Mouse (Mus musculus) cerebellum, postnatal 10 days (tissue): ENCODE measurements around the gene Mab21l3.
A peak's percentile ranks its signal among the peaks of the same experiment; 100 is the strongest.
"Not testable (repeated sequence)": the region's sequence is repeated elsewhere in the genome, so short reads cannot be mapped to it uniquely, and the experiment has no call there.

Experiments
- DNase-seq, 2 experiments: peaks; one replicate each; pipeline ENCODE4 v3.0.0; 2021; ENCODE audit warnings: mixed read lengths in 2 of 2

The Mab21l3 gene

GRCm38 (mm10) chr3:101839327-101839726 lies 9.4 kb downstream of the Mab21l3 start:
- no peak for DNase-seq

DNA sequence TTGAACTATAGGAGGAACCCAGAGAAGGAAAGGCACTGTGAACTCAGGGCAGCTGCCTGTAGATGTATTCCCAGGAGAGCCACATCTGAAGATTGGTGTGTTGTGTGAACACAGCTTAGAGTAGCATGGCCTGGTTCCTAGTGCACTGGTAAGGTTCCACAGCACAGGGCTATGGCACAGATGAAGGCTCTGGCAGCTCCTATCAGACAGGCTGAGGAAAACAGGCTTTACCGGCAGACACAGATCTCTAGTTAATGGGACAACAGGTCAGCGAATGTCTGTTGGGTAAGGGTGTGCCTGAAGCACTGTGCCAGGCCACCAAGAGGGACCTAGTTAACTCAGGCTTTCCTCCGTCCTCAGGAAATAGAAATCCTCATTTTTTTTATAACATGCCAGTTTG lies 11.8 kb downstream of the Mab21l3 start:
- DNase-seq = no peak

DNA sequence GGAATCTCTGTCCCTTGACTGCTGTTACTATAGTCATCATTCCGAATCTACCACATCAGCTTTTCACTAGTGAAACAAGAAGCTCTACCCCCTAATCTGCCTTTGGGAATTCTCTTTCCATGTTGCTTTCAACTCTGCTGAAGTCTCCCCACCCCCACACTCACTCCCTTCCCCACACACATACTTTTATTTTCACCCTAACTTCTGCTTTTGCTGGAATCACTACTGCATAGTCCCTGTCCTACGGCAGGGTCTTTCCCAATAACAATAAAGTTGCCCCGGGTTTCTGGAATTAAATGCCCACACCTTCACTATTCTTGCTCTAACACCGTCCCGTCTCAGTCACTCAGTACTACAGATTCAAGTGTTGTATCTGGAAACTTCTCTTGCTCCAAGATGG lies 12.2 kb downstream of the Mab21l3 start:
- no peak for DNase-seq

DNA sequence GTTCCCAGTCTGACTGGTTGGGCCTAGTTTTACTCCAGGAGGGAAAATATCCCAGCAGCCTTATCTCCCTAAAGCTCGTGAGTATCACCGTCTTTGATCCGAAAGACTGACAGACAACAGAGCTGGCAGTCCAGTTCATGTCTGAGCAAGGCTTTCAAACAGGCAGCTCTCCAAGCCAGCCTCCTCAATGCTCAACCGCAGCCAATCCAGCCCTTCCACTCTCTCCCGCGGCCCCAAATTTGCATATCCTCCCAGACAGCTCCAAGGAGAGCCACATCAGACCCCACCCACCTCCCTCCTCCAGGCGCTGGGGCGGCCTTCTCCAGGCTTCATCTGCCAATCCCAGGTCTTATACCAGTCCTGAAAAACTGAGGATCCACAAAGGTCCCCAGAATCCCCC lies 12.7 kb downstream of the Mab21l3 start:
- peak; percentile 56 to 74 for DNase-seq

DNA sequence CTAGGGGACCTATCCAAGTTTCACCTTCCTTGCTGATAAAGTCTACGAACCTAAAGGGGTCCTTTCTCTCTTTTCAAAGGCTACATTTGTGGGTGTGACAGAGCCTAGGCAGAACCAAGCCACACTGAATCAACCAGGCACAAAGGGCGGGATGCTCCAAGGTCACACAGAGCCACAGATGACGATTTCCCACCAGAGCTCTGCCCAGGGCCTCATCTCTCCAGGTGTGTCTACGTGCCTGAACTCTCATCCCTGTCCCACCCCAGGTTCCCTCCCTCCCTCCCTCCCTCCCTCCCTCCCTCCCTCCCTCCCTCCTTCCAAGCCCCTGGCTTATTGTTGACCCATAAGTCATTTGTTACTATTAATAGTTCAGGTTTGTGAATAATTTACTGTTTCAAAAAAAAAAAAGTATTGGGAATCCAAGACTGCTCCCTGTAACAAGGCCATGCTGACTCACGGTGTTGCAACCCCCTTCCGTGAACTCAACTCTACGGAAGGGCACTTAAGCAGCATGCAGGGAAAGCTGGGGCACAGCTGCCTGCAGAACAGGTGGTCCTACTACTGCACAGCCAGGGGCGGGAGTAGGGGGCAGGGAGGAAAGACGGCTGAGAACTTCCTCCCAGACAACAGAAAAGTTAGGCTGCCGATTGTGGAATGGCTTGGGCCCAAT lies 17.4 kb downstream of the Mab21l3 start:
- no peak for DNase-seq

GRCm38 (mm10) chr3:101829881-101830616 lies 18.7 kb downstream of the Mab21l3 start:
- DNase-seq = no peak

DNA sequence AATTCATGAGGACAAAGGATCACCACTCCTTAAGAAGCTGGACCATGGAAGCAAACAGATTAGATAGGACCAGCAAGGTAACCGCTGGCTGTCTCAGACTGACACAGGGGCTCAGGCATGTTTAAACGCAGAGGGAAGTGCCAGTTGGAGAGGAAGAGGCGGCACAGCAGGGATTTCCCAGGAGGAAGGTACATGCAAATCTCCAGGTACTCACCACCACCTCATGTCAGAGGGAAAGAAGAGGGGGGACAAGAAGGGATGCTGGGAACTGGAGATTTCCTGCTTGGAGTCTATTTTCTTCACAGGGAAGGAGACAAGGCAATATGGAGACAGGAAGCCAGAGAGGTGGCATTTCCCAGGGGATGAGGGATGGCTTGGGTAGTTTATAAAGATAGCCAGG lies 20.2 kb downstream of the Mab21l3 start:
- DNase-seq = no peak

DNA sequence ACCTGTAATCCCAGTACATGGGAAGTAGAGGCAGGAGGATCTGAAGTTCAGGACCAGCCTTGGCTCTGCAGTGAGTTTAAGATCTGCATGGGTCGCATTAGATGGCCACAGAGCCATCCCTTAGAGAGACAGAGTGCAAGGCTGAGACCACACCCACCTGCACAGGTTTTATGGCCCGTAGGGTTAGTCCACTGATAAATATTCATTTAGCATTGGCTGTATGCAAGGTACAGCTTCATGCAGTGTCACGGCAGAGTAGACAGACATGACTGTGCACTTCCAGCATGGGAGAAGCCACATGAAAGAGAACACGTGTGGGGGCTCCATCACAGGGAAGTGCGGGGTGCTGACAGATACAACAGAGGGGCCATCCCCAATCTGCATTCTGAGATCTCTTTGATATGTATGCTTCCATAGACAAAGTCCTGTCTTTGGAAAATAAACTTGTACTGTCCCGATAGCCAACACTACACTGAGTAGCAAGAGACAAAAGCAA lies 21.5 kb downstream of the Mab21l3 start:
- no peak for DNase-seq

DNA sequence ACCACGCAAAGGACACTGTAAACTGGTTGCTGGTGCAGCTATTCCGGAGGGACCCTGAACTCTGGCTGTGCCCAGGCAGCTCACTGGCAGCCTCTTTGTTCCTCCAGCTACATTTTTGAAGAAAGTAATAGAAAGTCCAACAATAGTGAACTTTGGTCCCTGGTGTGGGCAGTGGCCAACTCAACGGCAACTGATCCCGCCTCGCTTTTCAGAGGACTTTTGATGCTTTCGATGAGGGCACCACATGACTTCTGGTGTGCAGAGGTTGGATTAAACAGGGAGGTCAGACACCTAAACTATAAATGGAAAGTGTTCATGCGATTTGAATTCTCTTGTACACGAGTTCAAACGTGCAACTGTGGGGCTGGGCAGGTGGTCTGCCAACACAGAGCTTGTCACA lies 24.4 kb downstream of the Mab21l3 start:
- DNase-seq = no peak

DNA sequence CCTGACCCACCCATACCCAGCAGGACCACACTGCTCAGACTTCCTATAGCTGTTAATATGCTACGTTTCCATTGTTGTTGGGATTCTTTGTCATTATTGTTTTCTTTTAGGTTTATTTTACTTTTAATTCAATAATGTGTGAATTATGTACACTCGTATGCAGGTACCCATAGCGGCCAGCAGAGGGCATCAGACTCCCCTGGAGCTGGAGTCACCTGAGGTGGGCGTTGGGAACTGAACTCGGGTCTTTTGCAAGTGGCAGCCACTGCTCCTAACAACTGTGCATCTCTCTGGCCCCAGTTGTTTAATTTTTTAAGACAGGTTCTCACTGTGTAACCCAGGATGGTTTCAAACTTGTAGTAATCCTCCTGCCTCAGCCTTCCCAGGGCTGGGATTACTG lies 26.7 kb downstream of the Mab21l3 start:
- DNase-seq = peak in 1 of 2 experiments; percentile 3

GRCm38 (mm10) chr3:101820708-101821107 lies 28.1 kb downstream of the Mab21l3 start:
- not testable (repeated sequence) for DNase-seq

GRCm38 (mm10) chr3:101816006-101816405 lies 32.8 kb downstream of the Mab21l3 start:
- DNase-seq = peak in 1 of 2 experiments; percentile 2

DNA sequence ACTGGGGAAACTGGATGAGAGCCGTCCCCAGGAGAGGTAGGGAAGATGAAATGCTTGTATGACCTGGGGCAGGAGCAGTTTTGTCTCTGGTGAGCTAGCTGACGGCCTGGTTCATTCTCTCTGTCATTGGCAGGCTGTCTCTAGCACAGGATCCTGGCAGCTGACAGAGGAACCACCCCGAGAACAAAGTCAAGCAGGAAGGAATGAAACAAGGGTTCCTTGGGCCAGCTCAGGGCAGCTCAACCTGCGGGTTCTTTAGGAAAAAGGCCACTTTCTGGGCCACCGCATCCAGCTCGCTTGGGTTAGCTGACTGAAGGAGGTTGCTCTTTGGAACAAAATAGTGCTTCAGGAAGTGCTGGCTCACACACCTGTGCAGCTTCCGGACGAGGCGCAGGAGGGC lies 34.0 kb downstream of the Mab21l3 start:
- DNase-seq = peak in 1 of 2 experiments; percentile 2

DNA sequence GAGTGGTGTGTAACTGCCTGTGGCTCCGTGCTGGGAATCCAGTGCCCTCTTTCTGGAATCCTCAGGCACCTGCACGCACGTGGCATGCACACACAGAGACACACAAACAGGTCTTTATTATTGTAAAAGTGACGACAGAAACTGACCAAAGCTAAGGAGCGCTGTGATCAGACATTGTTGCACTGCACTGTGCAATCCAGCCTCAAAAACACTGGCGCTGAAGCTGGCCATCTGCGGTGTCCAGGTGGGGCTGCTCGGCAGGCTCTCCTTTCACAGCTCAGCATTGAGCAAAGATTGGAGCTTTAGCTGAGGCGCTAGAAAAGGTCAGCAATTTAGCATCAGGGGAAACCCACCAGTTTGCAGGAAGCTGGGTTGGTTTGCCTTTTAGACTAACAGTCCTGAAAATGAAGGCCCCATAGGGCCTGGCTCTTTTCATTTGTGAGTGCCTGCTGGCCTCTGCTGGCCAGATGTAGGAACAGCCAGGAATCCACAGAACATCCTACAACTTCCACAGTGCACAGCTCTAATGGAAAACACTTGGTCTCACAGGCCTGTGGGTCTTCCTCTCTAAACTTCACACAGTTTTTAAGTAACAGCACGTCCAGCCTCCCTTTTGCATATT lies 36.3 kb downstream of the Mab21l3 start:
- peak; percentile 81 to 82 for DNase-seq

DNA sequence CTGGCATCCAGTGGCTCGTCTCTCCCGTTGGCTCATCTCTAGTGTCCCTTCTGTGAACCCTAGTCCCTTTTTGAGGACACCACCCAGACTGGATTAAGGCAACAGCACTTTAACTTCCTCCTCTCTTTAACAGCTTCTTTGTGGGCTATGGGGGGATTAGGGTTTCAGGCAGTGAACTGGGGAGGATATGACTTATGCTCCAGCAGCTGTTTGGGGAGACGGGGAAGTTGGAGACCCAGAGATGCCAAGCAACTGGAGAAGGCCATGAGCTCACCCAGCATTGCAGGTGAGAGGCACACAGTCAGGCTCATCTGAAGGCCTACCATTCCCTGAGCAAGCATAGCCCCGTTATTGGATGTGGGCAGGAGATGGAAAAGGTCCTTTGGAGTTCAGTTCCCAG lies 36.8 kb downstream of the Mab21l3 start:
- DNase-seq = peak in 1 of 2 experiments; percentile 2

GRCm38 (mm10) chr3:101807646-101808045 lies 41.1 kb downstream of the Mab21l3 start:
- DNase-seq = peak; percentile 62 to 71

DNA sequence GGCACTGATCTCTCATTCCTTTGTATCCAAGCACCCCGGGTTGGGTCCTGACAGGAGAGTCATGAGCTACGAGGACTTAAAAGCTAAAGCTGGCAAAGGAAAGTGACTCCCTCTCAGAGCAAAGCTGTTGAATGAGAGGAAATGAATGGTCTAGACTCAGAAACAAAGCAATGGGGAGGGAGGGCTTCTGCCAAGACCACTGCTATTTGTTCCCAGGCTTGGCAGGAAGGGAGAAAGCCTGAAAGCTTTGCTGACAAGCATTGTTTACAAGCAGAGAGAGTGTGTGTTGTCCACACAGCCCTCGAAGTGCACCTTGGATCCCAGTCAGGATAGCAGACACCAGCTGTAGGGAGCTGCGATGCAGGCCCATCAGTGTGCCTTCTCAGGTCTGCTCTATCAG lies 41.8 kb downstream of the Mab21l3 start:
- peak; percentile 61 to 66 for DNase-seq

DNA sequence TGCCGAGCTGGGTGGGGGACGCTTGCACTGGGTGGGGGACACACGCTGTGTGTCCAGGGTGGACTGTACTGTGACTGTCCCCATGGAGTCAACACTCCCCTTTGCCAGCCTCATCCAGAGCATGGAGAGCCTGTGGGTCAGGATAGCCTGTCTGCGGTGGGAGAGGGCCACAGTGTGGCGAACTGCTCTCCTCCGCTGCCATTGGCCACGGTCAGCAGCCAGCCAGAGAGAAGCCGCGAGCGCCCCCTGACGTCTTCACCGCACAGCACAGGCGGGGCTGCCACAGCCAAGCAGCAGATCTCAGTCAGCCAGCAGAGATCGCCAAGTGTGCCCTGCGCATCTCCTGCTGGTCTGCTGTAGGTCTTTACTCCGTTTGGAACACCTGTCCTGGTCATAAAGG lies 42.6 kb downstream of the Mab21l3 start:
- peak; percentile 96 to 97 for DNase-seq

- DNase-seq = peak; percentile 43 to 47
Measured at GRCm38 (mm10) chr3:101805562-101806004, 43.2 kb downstream of the Mab21l3 start.

DNA sequence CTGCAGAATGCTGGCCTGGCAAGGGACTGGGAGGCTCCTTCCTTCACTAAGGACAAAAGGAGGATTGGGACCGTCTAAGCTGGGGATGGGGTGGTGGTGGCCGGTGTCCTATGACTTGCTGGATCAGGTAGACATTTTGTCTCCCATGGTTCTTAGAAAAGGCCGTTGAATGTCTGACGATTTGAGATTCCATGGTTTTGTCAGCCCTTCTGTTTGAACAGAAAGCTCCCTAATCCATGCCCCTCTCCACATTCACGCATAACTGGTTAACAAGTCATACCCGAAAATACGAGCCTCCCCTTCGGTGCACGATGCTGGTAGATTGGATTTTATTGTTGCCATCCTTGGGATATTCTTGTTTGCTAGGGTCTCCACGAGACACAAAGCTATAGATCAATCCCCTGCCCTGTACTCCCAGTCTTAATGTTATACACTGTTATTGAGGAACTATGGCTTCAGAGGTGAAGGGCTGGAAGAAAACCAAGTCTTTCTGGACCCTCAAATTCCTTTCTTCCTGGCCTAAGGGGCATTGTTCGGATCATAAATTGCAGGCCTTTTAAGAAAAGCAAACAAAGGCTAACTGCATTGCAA lies 43.7 kb downstream of the Mab21l3 start:
- DNase-seq = no peak

DNA sequence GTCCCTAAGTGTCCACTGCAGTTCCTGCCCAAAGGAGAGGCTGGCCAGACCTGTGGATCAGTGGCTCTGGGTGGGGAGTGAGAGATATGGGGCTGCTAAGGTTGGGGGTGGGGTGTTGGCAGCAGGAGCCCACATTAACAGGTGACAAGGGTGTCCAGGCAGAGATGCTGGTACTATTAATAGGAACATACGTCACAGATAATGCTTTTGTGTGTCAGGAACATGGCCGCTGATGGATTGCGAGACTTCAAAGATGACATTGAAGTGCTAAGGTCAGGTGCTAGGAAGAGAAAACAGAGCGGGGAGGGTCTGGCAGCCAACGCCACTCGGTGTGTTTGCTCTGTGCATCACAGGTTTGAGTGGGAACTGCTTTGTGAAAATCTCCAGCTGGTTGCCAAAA lies 44.4 kb downstream of the Mab21l3 start:
- DNase-seq = no peak

DNA sequence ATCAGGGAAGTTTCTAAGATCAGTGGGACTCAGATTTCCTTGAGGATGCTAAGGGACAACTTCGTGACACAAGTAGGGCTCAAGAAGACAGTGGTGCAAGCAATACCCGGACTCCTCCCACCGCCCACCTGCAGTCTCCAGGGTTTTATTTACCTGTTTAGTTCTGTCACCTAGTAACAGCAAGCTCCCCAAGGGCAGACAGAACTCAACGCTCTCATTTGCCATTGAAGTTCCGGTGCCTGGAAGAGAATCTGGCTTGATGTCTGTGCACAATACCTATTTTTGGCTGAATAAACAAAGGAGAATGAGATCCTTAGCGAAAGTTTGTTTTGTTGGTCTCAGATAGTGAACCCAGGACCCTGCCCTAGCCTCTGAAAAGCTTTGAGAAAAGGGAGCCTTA lies 45.0 kb downstream of the Mab21l3 start:
- no peak for DNase-seq

GRCm38 (mm10) chr3:101802746-101803145 lies 46.0 kb downstream of the Mab21l3 start:
- no peak for DNase-seq
